Mouse (Mus musculus) lung, postnatal 10 days (tissue): ENCODE data around the gene Thsd4.
A peak's percentile ranks its signal among the peaks of the same experiment; 100 is the strongest.

Experiments used
- DNase-seq: peaks from one replicate; pipeline ENCODE4 v3.0.0; 2021

Thsd4 gene

DNA sequence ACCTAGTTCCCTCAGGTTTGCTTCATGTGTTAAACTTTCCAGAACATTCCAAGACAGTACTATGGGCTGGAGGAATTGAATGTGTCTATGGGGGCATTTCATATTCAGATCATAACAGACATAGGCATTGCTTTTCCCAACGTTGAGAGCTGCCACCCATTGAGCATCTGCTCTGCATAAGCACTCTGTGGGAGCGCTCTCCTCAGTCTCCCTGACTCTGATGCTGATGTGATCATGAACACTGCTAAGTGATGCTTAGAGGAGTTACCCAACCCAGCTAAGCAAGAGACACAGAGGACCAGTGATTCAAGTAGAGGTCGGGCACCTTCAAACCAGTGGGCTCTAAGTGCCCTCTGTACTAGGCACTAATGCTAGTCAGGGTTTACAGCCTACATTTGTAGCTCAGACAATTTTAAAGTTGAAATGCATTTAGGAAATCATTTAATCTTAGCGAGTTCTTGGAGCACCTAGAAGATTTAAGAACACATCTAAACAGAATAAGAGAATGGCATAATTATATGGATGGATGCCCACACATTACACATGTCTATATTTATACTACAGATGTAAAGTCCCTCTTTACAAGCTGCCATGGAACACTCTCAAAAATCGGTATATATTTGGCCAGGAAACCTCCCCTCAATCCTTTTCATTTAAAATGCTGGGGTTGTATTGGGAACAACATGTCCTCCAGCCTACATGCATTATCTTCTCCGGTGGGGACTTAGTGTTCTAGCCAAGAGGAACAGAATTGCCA lies 392.4 kb downstream of the Thsd4 start:
- DNase-seq, result no peak

DNA sequence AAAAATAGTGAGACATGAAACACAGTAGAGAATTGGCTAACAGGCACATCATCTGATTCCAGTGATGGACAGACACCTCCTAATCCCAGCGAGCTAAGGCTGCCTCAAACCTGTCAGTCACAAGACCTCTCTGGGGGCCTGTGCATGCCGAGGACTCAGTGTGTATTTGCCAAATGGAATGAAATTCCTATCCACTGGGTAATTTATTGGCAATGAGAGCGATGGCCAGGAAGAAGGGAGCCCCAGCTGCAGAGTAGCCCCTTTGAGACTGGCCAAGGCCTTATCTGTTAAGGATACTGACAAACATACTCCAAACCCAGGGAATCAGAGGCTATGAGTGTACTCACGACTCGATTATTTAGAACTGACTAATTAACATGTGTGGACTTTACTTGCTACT lies 394.9 kb downstream of the Thsd4 start:
- no peak for DNase-seq

DNA sequence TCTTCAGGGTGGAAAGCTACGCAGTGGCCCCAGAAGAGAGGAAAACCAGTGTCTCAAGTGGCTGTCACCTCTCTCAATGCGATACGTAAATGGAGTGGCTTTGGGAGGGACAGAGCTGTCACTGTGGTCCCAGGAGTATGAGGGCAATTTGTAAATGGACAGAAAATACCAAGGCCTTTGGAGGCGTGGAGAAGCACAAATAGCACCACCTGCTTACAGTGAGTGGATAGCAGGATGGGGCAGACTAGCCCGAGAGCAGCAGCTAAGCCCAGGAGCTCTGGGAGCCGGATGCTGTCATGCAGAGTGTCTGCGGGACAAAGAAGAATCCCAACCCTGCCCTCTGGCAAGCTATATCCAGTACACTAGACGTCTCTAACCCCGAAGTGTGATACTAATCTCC lies 397.7 kb downstream of the Thsd4 start:
- DNase-seq, result no peak

DNA sequence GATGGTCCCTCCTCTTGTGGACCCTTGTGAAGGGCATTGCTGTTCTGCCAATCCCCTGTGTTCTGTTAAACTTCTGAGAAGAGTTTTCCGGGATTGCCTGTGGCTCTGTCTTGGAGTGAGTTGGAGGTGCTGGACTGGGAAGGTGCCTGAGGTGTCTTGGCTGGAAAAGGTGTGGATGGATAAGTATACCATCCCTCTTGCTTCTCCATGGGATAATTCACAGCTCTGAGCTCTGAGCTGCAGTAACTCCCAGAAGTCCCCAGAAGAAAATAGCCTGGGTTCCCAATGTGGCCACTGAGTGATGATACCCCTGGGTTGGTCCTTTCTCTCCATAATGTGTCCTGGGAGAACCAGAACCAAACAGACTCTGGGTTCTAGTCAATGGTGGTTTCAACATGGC lies 398.8 kb downstream of the Thsd4 start:
- DNase-seq, result no peak

DNA sequence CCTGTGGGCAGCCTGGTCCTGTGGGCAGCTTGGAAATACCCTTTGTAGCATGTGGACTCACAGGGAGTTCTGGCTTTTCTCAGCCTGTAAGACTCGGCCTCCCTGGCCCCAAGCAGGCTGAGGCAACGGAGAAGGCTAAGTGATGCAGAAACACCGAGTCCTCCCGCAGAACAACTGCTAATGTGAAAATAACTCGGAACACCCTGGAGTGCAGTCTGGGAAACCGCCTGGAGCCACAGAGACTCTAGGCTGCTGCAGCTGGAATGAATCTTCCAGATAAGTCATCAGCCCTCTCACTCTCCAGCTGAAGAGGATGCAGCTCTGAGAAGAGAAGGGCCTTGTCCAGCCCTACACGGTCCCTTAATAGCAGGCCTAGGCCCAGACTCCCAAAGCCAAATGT lies 402.0 kb downstream of the Thsd4 start:
- peak; percentile 48 for DNase-seq

DNA sequence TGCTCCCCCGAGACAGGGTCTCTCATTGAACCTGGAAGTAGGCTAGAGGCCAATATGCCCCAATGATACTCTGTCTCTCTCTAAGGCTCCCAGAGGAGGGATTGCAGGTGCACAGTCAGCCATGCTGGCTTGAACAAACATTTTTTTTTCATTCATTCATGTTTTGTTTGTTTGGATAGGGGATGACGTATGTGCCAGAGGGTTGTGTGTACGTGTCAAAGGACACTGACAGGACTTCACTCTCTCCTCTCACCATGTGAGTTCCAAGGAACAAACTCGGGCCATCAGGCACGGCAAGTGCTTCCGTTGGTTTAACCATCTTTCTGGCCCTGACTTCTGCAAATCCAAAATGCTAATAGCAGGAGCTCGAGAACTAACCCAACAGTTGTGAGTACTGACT lies 404.0 kb downstream of the Thsd4 start:
- no peak for DNase-seq

DNA sequence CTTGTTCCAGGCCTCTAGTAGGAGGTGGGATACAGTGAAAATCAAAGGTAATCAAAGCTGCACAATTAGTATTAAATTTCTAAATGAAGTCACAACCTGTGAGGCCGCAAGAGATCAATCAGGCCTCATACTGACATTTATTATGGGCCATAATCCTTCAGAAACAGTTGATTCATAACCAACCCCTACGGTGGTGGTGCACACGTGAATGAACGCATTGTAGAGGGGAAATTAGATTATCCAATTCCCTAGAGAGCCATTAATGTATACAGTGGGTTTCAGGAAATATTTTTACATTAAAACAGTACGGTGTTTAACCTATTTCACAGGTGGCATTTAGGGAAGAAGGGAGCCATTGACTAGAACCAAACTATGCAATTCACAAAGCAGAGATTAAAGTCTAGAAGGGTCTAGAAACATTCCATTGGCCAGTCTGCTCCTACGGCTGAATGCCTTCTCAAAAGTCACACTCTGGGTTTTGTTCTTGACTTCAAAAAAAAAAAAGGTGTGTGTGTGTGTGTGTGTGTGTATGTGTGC lies 406.1 kb downstream of the Thsd4 start:
- DNase-seq, result no peak

DNA sequence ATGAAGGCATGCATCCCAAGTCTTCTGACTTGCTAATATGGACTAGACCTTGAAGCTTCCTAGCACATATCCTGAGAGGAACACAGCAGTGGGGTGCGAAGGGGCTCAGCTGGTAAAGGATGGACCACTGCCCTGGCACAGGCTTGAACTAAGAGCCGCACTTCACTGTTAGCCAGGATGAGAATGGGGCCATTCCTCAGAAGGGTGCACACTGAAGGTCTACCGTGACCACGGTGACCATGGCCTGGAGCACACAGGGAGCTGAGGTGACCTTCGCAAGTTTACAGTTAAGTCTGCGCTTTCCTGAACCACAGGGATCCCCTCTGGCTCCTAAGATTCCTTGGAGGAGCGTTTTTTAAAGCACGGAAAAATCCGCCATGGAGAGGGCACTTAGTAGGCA lies 406.5 kb downstream of the Thsd4 start:
- no peak for DNase-seq

DNA sequence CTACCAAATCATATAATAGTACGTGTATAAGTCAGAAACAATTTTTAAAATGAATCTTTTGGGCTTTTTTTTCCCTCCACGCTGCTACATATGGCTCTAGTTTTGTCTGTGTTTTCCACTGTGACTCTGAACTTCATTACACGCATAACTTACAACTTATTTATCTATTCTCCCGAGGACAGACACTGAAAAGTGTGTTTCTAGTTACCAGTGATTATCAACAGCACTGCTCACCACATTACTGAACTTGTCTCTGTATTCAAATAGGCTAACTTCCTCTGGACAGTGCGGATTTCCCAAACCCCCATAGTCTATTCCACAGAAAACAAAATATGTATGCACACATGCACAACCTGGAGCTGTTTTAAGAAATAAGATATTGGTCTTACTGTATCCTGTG lies 411.6 kb downstream of the Thsd4 start:
- no peak for DNase-seq

DNA sequence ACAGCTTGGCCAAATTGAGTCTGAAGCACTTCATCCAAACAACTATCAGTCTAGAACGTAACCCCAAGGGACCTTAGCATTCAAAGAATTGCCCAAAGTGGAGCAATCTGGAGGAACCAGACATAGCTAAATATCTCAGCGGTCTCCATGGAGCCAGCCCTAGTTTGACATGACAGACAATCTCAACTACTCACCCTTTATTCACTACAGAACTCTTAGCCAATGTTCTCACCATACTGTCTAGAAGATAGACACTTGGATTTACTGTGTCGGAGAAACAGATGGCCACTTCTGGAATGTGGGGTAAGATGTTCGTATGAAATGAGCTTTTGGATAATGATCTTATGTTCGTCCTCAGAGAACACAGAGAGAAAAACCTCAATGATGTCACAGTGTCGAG lies 415.2 kb downstream of the Thsd4 start:
- peak; percentile 44 for DNase-seq

DNA sequence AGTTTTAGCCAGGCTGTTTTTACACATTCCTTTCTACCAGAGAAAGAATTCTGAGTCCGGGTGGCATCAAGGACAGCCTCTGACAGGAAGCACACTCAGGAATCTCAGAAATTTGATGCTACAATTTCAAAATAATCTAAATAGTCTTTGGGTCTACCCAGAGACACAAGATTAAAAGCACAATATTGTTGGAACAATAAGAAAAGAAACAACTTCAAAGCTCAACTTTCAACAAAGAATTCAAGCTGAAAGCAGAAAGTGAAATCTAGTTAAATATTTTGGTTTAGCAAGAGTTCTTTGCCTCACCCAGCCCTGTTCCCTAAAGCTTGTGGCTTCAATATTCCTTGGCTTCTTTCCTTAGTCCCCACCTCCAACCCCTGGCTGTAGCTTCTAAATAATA lies 415.7 kb downstream of the Thsd4 start:
- no peak for DNase-seq

DNA sequence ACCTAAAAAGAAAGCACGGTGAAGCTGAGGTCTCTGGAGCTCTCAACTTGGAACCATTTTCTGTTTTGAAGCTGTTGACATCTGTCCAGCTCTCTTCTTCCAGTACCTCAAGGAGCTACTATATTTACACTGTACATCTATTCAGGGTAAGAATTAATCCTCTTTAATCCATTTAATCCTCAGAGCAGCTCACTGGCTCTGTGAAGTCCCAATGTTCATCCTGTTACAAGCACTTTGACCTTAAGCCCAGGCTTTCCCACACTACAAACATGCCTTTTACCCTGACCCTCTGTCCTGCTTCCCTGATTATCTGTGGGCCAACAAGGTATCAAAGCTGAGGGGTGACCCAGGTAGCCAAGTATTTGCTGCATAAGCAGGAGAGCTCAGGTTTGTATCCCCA lies 427.6 kb downstream of the Thsd4 start:
- no peak for DNase-seq

DNA sequence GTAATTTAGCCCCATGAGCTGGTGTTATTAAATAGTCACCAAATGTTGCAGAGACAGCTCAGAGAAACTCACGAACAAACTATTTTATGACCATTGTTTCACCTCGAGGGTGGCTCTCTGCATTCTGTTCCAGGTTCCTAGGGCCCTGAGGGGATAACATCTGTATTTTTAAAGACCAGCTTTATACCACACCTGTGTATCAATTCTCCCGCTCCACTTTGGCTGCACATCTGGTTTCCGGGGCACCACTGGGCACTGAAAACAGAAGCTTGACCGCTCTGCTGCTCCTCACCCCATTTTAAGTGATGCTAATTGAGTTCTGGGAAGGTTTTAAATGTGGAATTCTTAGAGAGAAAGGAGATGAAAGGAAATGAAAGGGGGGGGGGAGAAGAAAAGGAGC lies 429.4 kb downstream of the Thsd4 start:
- DNase-seq, result no peak

DNA sequence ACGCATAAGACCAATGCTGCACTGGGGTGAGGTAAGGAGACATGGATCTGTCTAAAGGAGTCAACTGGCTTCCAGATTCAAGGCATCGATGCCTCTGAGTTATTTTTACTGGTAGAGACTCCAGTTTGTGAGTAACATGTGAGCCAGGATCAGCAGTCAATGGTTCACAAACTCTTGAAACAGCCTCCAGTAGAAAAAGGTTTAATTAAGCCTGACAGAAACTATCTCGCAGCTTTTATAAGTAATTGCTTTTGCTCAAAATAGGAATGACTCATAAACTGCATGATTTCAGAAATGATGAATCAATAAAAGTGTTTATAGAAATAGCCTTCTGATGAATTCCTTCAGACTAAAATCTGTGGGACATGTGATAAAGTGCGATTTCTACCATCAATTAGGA lies 432.4 kb downstream of the Thsd4 start:
- no peak for DNase-seq

DNA sequence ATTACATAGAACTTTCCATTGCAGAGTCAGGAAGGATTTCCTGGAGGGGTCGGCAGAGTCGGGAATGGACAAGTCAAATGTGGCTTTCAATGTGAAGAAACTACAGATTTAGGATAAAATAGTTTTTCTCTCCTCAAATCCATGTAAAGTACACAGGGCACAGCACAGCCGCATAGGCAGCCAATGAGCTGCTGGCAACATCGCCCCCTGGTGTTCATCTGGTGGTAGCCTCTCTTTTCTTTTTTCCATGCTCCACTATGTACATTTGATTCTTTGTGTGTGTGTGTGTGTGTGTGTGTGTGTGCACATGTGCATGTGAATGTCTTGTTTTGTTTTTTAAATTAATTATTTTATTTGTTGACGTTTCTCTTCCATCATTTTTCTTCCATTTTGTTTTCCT lies 433.7 kb downstream of the Thsd4 start:
- DNase-seq, result peak; percentile 15

DNA sequence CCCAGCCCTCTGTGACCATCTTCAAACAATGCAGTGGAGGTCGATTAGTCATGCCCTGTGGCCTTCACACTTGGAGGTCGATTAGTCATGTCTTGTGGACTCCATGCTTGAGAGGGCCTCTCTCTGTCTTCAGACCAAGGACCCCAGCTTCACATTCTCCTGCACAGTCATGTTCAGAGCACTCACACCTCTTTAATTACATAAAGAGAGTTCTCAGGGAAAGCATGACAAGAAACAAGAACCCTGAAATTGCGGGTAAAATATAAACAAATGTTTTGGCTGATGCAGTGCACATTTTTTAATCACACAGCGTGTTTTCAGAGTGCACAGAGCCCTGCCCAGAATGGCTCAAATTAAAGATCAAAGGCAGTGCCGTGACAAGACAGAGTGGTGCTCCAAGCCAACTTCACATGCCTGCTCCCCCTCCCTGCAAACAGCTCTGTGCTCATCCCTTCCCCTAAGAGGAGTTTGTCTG lies 439.7 kb downstream of the Thsd4 start:
- peak; percentile 65 for DNase-seq

DNA sequence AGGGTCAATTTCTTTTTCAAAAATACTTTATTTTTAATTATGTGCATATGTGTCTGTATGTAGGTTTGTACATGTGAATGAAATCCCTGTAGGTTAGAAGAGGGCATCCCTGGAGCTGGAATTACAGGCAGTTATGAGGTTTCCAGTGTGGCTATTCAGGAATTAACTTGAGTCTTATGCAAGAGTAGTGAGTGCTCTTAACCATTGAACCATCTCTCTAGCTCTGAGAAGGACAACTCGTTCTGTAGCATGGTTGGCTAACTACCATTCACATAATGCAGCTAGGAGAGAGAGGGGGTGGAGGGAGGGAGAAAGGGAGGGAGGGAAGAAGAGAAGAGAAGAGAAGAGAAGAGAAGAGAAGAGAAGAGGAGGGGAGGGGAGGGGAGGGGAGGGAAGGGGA lies 444.1 kb downstream of the Thsd4 start:
- no peak for DNase-seq

DNA sequence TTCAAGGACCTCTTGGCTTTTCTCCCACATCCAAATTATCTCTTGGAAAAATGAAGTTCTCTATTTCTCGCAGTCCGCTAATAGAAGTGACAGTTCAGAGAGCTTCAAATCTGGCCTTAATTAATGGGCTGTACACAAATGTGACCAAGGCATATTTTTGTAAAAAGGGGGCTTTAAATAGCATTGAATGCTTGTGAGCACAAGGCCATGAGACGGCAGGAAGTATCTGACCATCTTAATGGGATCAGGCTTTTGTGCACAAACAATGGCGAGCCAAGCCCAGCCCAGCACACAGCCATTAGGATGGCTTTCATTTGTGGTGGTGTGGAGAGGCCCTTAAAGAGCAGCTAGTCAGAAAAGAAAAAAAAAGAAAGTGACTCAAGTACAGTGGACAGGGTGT lies 445.4 kb downstream of the Thsd4 start:
- no peak for DNase-seq

DNA sequence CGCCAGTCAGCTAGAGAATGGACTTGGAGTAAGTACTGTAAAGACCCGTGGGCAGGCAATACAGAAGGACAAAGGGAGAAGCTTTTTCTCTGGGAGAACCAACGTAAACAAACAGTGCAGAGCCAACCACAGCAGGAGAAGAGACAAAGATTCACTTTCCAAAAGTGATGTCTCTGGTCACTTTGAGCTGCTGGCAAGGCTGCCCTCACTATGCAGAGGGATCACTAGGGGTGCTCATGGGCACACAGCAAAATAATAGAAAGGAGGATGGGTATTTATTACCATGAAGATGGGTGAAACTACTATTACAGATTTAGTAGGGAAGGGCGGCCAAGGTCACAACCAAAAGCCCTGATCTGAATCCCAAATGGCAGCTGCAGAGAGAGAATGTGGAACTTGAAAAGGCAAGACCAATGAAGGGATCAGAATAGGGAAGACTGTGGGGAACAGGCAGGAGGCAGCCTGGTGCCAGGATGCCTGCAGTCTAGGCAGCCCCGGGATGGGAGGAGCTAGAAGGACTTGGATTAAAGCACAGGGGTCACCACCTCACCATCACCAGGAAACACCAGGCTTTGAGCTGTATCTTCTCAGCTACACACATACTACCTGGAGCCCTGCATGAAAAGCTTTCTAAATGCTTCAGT lies 450.1 kb downstream of the Thsd4 start:
- no peak for DNase-seq

DNA sequence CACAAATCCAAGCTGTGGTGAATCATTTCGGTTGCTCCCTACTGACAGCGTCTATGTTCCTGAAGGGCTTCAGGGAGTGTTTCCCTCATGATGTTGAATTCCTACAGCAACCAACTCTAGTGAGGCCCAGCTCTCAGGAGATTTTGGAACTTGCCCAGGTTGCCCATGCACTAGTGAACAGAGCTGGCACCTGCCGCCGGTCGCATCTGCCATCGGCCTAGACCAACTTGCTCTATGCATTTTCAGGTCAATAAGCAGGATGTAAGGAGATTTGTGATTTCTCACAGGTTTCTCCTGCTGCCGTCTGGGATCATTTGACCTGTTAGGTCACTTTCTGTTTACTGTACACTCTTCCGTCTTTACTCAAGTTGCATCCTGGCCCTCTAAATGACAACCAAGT lies 454.6 kb downstream of the Thsd4 start:
- DNase-seq, result no peak

DNA sequence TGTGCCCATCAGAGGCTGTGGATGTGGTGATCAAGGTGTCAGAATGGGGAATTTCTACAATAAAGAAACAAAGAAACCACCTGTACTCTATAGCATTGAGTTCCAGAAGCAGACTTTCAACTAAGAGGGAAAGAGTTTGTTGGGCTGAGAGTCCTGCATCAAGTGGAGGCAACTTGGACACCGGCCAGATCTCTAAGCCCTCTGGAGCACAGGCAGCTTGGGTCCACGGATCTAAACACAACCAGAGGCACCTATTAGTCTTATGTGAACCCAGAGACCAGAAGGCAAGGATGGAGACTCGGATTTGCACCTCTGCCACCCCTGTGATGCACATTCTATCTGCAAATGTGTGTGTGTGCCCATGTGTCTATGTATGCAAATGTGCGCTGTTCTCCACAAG lies 456.7 kb downstream of the Thsd4 start:
- DNase-seq, result no peak

DNA sequence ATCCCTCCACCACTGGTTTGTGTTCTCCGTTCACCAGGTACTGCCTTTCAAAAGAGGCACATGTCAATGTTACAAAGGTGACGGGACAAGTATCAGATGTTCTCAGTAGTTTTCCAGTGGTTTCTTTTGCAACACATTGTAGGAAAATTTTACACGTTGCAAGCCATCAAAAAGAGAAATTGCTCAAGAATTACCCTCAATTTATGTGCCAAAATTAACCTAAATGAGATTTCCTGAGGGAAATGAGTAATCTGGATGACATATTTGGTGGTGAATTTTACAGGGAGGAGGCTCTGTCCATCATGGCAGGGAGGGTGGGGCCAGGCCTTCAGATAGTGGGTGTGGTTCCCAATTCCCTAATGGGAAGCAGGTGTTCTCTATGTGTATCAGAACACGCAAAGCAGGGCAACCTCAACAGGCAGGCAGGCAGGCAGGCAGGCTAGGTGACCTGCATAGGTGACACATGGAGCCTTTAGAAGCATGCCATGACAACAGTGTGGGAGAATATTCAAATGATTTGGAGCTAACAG lies 458.6 kb downstream of the Thsd4 start:
- DNase-seq, result no peak

DNA sequence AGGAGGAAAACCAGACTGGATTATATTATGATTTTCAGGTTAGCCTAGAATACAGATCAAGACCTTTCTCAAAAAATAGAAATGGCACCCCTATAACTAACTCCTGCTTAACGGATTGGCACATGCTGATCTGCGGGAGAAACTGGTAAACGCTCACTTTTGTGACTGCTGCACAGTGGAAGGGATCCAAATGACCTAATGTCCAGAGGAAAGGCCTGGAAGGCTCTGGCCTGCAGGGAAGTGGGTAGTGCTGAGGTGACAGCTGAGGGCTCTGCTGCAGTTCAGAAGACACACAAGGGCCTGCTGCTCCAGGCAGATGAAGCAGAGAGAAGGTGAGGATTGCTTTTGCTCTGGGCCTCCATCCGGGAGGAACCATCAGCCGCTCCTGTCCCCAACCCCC lies 465.7 kb downstream of the Thsd4 start:
- DNase-seq, result peak; percentile 24

DNA sequence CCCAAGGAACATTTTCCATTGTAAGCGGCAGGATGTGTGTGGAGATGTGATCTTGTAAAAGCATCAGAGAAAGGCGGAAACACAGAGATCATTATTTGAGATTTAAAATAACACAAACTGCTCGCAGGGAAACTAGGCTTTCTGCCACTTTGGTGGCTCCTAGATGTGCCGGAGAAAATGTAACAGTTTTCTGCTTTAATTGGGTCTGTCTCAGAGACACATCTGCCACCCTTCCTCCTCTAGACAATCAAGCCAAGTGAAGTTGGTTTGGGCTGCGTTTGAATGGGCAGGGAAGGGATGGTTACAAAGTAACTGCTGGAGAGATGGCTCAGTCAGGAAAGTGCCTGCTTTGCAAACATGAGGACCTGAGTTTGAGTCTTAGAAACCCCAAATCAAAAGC lies 466.9 kb downstream of the Thsd4 start:
- no peak for DNase-seq
